Mouse (Mus musculus): ENCODE results near the gene Ankrd65. TPM values are rescaled to one million over a fixed set of nuclear protein-coding genes. Genes with fewer than 3 reads are reported as not detected.

Ankrd65 gene
- polyA plus RNA-seq, 1 experiment from 2014 or later, result 0.46 TPM

DNA sequence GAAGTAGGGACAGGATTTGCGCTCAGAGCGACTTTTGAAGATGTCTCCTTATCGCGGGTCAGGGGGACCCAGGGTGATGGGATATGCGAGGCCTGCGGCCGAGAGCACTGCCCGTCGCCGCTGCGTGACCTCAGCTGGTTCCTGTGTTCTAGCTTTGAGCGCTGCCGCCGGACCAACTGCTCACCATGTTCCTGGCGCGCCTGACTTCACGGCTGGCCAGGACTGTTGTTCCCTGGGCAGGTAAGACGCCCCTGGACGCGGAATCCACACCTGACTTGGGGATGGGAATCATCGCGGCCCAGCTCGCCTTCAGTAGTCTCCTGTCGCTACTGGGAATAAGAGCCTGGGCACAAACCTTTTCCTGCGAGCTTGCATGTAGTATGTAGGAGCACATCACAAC, 41.6 kb downstream of the Ankrd65 start:
- peak overlapping the region; percentile 77 for H3K4me3 ChIP-seq (ENCODE audit: low read depth, low read length)
- H3K9me3 ChIP-seq (ENCODE audit: control insufficient read depth, low read depth, low read length), result no peaks in the 10 kb centered on the region
- peaks cover 14% of the 10 kb centered on the region for H3K36me3 ChIP-seq (ENCODE audit: control insufficient read depth, insufficient read depth, low read length)
- no peaks in the 10 kb centered on the region for H3K27me3 ChIP-seq (ENCODE audit: control insufficient read depth, insufficient read depth, low read length)
- H3K4me2 ChIP-seq (replicated peaks; ENCODE audit: low read depth, low read length), result peak overlapping the region; percentile 97
- H3K9ac ChIP-seq (replicated peaks; ENCODE audit: low read depth, low read length), result peak overlapping the region; percentile 72
- peaks cover 24% of the 10 kb centered on the region for H3K4me1 ChIP-seq (ENCODE audit: control insufficient read depth, insufficient read depth, low read length)
- peak overlapping the region; percentile 87 for H3K27ac ChIP-seq (ENCODE audit: low read length)
- 1% methylated on average over 25 of the region's 25 CpGs for WGBS
- peak; percentile 1; the same call in 1 of the 2 replicates for ATAC-seq (ENCODE audit: insufficient number of reproducible peaks, insufficient read depth, low FRiP score, low read depth)

DNA sequence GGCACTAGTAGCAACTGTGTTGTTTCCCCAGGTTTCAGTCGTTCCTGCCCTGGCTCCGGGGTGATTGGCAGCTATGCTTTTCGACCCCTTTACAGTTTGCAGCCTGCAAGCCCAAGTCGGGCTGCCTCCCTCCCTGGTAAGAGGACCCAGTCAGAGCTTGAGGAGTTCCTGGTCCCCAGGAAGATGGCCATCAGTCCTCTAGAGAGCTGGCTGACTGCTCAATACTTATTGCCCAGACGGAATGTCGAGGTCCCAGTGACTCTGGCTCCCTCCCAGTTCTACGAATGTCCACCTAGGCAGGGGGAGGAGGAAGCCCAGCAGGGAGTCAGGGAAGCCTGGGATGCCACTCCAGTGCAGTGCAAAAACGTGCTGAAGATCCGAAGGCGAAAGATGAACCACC, 42.1 kb downstream of the Ankrd65 start:
- H3K36me3 ChIP-seq (ENCODE audit: control insufficient read depth, insufficient read depth, low read length), result peaks cover 9% of the 10 kb centered on the region
- peaks cover 24% of the 10 kb centered on the region for H3K4me1 ChIP-seq (ENCODE audit: control insufficient read depth, insufficient read depth, low read length)
- H3K9ac ChIP-seq (replicated peaks; ENCODE audit: low read depth, low read length), result peak overlapping the region; percentile 72
- H3K27me3 ChIP-seq (ENCODE audit: control insufficient read depth, insufficient read depth, low read length), result no peaks in the 10 kb centered on the region
- ATAC-seq (ENCODE audit: insufficient number of reproducible peaks, insufficient read depth, low FRiP score, low read depth), result no peak
- peak overlapping the region; percentile 77 for H3K4me3 ChIP-seq (ENCODE audit: low read depth, low read length)
- H3K9me3 ChIP-seq (ENCODE audit: control insufficient read depth, low read depth, low read length), result no peaks in the 10 kb centered on the region
- H3K4me2 ChIP-seq (replicated peaks; ENCODE audit: low read depth, low read length), result peak overlapping the region; percentile 97
- 56% methylated on average over 10 of the region's 10 CpGs for WGBS
- peak overlapping the region; percentile 87 for H3K27ac ChIP-seq (ENCODE audit: low read length)

DNA sequence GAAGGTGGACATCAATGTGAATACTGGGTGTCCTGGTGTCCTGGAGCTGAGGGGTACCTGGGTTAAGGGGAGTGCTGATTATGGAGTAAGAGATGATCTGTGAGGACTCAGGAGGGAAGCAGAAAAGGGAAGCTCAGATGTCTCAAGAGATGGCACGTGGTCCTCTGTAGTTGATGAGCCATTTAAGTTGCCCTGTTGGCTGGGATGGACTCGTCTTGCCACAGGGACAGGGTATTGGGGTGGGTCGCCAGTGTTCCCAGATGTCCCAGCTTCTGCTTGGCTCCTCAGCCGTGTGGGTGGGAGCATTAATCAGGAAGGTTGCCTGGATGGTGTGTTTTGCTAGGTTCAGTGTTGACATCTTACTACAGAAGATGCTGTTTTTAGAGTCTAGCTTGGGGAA, 43.0 kb downstream of the Ankrd65 start:
- Histone ChIP-seq H3K4me3 (ENCODE audit: low read depth, low read length) (no peak overlapping the region), H3K4me1 (ENCODE audit: control insufficient read depth, insufficient read depth, low read length) (peaks cover 29% of the 10 kb centered on the region), H3K9me3 (ENCODE audit: control insufficient read depth, low read depth, low read length) (no peaks in the 10 kb centered on the region), H3K4me2 (replicated peaks; ENCODE audit: low read depth, low read length) (no peak overlapping the region), H3K27ac (ENCODE audit: low read length) (no peak overlapping the region), H3K9ac (replicated peaks; ENCODE audit: low read depth, low read length) (no peak overlapping the region), H3K27me3 (ENCODE audit: control insufficient read depth, insufficient read depth, low read length) (no peaks in the 10 kb centered on the region), H3K36me3 (ENCODE audit: control insufficient read depth, insufficient read depth, low read length) (peaks cover 5% of the 10 kb centered on the region)
- 85% methylated on average over 4 of the region's 4 CpGs for WGBS
- no peak for ATAC-seq (ENCODE audit: insufficient number of reproducible peaks, insufficient read depth, low FRiP score, low read depth)

DNA sequence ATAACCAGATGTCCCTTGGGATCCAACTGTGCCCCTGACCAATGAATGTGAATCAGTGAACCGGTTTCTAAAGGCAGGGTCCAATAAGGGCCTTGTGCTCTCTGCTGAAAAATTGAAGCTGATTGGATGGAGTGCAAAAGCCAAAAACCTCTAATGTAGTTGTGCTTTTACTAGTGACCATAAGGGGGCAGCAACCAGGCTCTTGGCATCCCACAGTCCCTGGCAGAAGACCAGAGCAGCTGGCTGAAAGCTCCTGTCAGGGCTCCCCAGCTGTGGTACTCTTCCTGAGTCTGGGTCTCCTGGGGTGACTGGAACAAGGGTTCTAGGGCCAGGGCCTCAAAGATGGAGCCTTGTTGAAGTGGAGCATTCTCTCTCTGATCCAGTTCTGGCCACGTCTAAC, 43.6 kb downstream of the Ankrd65 start:
- no peak overlapping the region for H3K4me2 ChIP-seq (replicated peaks; ENCODE audit: low read depth, low read length)
- H3K9me3 ChIP-seq (ENCODE audit: control insufficient read depth, low read depth, low read length), result no peaks in the 10 kb centered on the region
- ATAC-seq (ENCODE audit: insufficient number of reproducible peaks, insufficient read depth, low FRiP score, low read depth), result no peak
- WGBS, result 23% methylated on average over 2 of the region's 2 CpGs
- peak overlapping the region; percentile 12 for H3K27ac ChIP-seq (ENCODE audit: low read length)
- peaks cover 5% of the 10 kb centered on the region for H3K36me3 ChIP-seq (ENCODE audit: control insufficient read depth, insufficient read depth, low read length)
- H3K4me3 ChIP-seq (ENCODE audit: low read depth, low read length), result no peak overlapping the region
- H3K9ac ChIP-seq (replicated peaks; ENCODE audit: low read depth, low read length), result no peak overlapping the region
- peaks cover 31% of the 10 kb centered on the region for H3K4me1 ChIP-seq (ENCODE audit: control insufficient read depth, insufficient read depth, low read length)
- no peaks in the 10 kb centered on the region for H3K27me3 ChIP-seq (ENCODE audit: control insufficient read depth, insufficient read depth, low read length)

DNA sequence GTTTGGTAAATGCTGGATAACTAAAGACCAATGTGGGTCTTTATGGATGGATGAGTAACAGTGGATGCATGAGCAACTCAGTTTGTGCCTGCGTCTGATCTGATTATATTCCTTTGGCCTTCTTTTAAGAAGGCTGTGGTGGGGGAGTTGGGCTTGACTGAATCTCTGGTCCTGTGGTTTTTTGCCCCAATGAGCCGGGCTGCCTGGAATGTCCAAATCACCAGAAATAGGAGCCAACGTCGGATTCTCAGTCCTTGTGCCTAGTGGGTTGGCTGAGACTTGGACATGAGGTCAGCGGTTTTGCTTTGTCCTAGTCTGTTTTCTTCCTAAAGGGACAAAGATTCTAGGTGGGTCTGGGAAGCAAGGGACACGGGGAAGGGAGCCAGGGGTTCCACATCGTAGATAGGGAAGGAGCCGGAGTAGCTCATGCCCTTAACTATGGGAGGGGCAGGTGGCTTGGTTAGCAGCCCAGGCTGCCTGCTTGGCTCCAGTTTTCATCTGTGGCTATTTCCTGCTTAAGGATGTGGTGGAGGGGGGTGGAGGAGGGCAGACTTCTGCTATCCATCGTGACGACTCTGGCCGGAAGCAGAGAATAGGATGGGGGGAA, 47.3 kb downstream of the Ankrd65 start:
- WGBS, result 68% methylated on average over 11 of the region's 11 CpGs
- Histone ChIP-seq H3K9ac (replicated peaks; ENCODE audit: low read depth, low read length) (no peak overlapping the region), H3K4me2 (replicated peaks; ENCODE audit: low read depth, low read length) (no peak overlapping the region; the same call in 1 of the 2 replicates), H3K4me1 (ENCODE audit: control insufficient read depth, insufficient read depth, low read length) (peaks cover 46% of the 10 kb centered on the region), H3K27me3 (ENCODE audit: control insufficient read depth, insufficient read depth, low read length) (no peaks in the 10 kb centered on the region), H3K4me3 (ENCODE audit: low read depth, low read length) (no peak overlapping the region), H3K27ac (ENCODE audit: low read length) (peak overlapping the region; percentile 85), H3K9me3 (ENCODE audit: control insufficient read depth, low read depth, low read length) (no peaks in the 10 kb centered on the region), H3K36me3 (ENCODE audit: control insufficient read depth, insufficient read depth, low read length) (peaks cover 7% of the 10 kb centered on the region)
- no peak for ATAC-seq (ENCODE audit: insufficient number of reproducible peaks, insufficient read depth, low FRiP score, low read depth)

DNA sequence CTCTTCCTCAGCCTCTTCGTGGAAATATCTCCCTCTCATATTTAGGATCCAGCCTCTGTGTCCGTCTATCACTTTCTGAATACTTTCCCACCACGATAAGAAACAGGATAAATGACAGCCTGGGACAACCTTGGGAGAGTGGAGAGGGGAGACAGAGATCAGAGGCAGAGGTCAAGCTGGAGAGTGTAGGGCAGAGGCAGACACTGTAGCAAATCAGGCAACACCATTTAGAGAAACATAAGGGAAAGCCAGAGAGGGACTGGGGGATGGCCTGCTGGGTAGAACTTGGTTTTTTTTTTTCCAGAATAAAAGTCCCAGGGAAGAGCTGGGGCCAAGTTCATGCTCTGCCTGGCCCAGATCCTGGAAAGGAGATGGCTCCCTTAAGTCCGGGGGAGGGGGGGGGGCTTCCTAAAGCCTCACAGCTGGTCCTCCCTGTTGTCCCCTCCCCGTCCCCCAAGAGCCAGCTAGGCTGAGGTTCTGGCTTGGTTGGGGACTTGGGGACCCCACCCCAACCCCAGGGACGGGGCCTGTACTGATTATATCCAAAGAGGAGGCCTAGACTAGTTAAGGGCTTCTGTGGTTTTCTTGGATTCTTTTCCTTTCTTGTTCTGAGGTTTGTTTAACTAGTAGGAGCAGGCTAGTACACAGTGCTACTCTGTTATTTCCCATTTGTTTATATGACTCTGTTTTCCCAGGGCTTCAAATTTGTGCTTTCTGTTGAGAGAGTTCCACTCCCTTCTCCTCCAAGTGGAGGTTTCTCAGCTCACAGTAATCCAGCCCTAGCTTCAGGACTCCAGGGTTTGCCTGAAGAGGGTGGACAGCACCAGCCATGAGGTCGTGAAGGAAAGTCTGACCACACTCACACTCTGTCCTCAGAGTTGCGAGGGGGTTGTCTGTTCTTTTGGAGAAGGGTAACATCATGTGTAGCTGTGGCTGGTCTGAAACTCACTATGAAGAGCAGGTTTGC, 48.2 kb downstream of the Ankrd65 start:
- 0 out of 2 replicates have a peak, but pooled peaks have one; percentile 3 for ATAC-seq (ENCODE audit: insufficient number of reproducible peaks, insufficient read depth, low FRiP score, low read depth)

DNA sequence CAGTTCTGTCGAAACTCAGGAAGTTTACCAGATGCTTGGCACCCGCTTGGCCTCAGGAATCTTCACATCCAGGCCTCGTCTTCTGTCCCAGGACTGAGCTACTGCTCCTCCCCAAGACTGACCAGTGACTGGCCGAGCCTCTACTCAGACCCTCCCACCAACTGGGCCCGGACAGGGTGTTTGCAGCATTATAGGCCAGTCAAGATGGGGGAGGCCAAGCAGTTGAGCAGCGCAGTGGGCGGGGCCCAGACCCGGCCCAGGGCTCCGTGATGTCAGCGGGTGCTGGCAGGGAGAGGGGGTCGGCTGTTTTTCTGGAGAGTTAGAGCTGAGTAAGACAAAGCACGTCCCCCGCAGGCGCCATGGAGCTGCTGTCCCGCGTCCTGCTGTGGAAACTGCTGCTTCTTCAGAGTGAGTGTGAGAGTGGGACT, 49.3 kb downstream of the Ankrd65 start, which contains the start of gene Mxra8:
Gene Mxra8, plus strand, starts transcription at position 198 of the 428 bp plus-strand sequence.
- no peaks in the 10 kb centered on the region for H3K27me3 ChIP-seq (ENCODE audit: control insufficient read depth, insufficient read depth, low read length)
- H3K9me3 ChIP-seq (ENCODE audit: control insufficient read depth, low read depth, low read length), result no peaks in the 10 kb centered on the region
- H3K27ac ChIP-seq (ENCODE audit: low read length), result peak within 1 kb of the TSS; percentile 85
- H3K4me2 ChIP-seq (replicated peaks; ENCODE audit: low read depth, low read length), result peak within 1 kb of the TSS; percentile 64
- peaks cover 10% of the 10 kb centered on the region; the same call in 1 of the 2 replicates for H3K36me3 ChIP-seq (ENCODE audit: control insufficient read depth, insufficient read depth, low read length)
- peak within 1 kb of the TSS; percentile 41 for H3K4me3 ChIP-seq (ENCODE audit: low read depth, low read length)
- H3K4me1 ChIP-seq (ENCODE audit: control insufficient read depth, insufficient read depth, low read length), result peaks cover 29% of the 10 kb centered on the region
- 3% methylated on average over 16 of the region's 16 CpGs for WGBS
- peak within 1 kb of the TSS; percentile 47 for H3K9ac ChIP-seq (replicated peaks; ENCODE audit: low read depth, low read length)
- peak; percentile 86 for ATAC-seq (ENCODE audit: insufficient number of reproducible peaks, insufficient read depth, low FRiP score, low read depth)

More for the DNA sequence above, 48.2 kb downstream of the Ankrd65 start:
- Histone ChIP-seq H3K4me1 (ENCODE audit: control insufficient read depth, insufficient read depth, low read length) (peaks cover 37% of the 10 kb centered on the region), H3K9ac (replicated peaks; ENCODE audit: low read depth, low read length) (no peak overlapping the region), H3K4me3 (ENCODE audit: low read depth, low read length) (no peak overlapping the region), H3K27ac (ENCODE audit: low read length) (peak overlapping the region; percentile 85), H3K27me3 (ENCODE audit: control insufficient read depth, insufficient read depth, low read length) (no peaks in the 10 kb centered on the region), H3K36me3 (ENCODE audit: control insufficient read depth, insufficient read depth, low read length) (peaks cover 10% of the 10 kb centered on the region; the same call in 1 of the 2 replicates), H3K9me3 (ENCODE audit: control insufficient read depth, low read depth, low read length) (no peaks in the 10 kb centered on the region), H3K4me2 (replicated peaks; ENCODE audit: low read depth, low read length) (no peak overlapping the region; the same call in 1 of the 2 replicates)
- WGBS, result 45% methylated on average over 8 of the region's 8 CpGs
